In the genomic region with DNA sequence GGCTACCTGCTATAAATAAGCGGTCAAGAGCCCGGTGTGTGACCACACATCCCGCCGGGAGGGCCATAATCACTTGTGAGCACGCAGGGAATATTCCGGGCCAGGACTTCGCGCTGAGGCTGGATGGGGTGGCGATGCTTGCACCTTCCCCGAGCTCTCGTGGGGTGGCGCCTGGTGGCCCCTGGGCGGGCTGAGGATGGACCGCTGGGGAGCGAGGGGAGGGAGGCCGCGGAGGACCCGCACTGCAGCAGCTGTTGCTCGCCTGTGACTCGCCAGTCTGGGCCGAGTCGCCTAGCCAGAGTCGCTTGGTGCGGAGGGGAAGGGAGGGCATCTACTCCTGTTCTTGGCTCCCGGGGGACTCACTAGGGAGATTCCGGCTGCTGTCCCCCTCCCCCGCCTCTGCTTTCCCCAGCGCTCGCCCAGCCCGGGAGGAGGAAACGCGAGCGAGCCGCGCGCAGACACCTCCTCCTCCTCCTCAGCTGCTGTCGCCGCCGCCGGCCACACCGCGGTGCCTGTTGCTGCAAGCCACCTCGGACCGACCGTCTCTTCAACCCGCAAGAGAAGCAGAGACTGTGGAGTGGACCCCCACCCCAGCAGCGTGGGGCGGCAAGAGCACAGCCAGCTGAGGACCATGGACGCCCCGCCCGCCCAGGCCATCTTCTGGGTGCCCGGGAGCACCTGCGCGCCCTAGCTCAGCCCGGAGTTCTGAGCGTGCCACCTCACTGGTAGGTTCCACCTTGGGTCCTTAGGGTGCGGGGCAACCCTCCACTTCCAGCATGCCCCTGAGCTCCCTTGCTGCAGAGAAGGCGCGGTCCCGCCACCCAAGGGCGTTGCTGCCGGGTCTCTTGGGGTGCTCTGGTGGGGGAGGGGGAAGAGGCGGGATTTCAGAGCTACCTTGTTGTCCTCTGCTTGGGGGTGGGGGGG, we compare ENCODE assay signal across 8 mouse cellular contexts. TPM values are rescaled to one million over a fixed set of nuclear protein-coding genes. Genes with fewer than 3 reads are reported as not detected.
DNase-seq lines count a peak whose midpoint lies in the region; ATAC-seq and TF ChIP-seq lines count a peak whose summit lies in the region.

No protein-coding gene starts in this region.

- TF ChIP-seq EP300 in ES-Bruce4 (IDR thresholded peaks at IDR 0.05; ENCODE audit: insufficient read depth, low read depth, low read length) = no peak

- no peaks in the 10 kb centered on the region for H3K9me3 ChIP-seq in ES-Bruce4 (replicated peaks; ENCODE audit: control insufficient read depth, insufficient read depth, low read length, poor library complexity, severe bottlenecking)
- no peaks in the 10 kb centered on the region for H3K9me3 ChIP-seq in hindbrain, embryonic 12.5 days (replicated peaks)

- peak; percentile 72 to 81 for DNase-seq in cerebellum, adult 18-20 months
- peak; percentile 46 to 55 for DNase-seq in frontal cortex, postnatal 14 days (ENCODE audit: low spot score in 2 of 2)
- DNase-seq in layer of hippocampus, postnatal 36 days = peak; percentile 70
- DNase-seq in lung, postnatal 14 days = peak; percentile 64
- peak; percentile 57 for DNase-seq in ovary, postnatal 36 days (ENCODE audit: low spot score)
- DNase-seq in thymus, postnatal 10 days (ENCODE audit: low spot score in 2 of 2) = peak; percentile 27 to 55

- H3K27me3 ChIP-seq in ES-Bruce4 (ENCODE audit: control insufficient read depth, insufficient read depth, low read length, poor library complexity, severe bottlenecking) = peaks cover 15% of the 10 kb centered on the region
- H3K27me3 ChIP-seq in hindbrain, embryonic 12.5 days = peaks cover 55% of the 10 kb centered on the region

- peak overlapping the region; percentile 84 for H3K4me3 ChIP-seq in ES-Bruce4 (ENCODE audit: low read depth, low read length)
- peak overlapping the region; percentile 50 for H3K4me3 ChIP-seq in hindbrain, embryonic 12.5 days

- ATAC-seq in hindbrain, embryonic 12.5 days (ENCODE audit: low FRiP score) = peak; percentile 91

- no peak overlapping the region for H3K27ac ChIP-seq in ES-Bruce4 (ENCODE audit: insufficient read depth, low read length)
- no peak overlapping the region for H3K27ac ChIP-seq in hindbrain, embryonic 12.5 days

- no peaks in the 10 kb centered on the region for H3K4me1 ChIP-seq in ES-Bruce4 (ENCODE audit: control insufficient read depth, insufficient read depth, low read length)
- H3K4me1 ChIP-seq in hindbrain, embryonic 12.5 days = peaks cover 14% of the 10 kb centered on the region

- WGBS in hindbrain, embryonic 12.5 days = under 1% methylated on average over 48 of the region's 63 CpGs

- no peak for TF ChIP-seq CTCF in ES-Bruce4 (IDR thresholded peaks at IDR 0.05; ENCODE audit: low read depth, low read length)

- no peaks in the 10 kb centered on the region for H3K36me3 ChIP-seq in ES-Bruce4 (ENCODE audit: control insufficient read depth, insufficient read depth, low read length, poor library complexity, severe bottlenecking)
- no peaks in the 10 kb centered on the region for H3K36me3 ChIP-seq in hindbrain, embryonic 12.5 days

- H3K4me2 ChIP-seq in hindbrain, embryonic 12.5 days (replicated peaks) = peak overlapping the region; percentile 100

- peak overlapping the region; percentile 51 for H3K9ac ChIP-seq in ES-Bruce4 (ENCODE audit: low read depth, poor library complexity, severe bottlenecking)
- H3K9ac ChIP-seq in hindbrain, embryonic 12.5 days = peak overlapping the region; percentile 52

- no peak for TF ChIP-seq POLR2A in ES-Bruce4 (IDR thresholded peaks at IDR 0.05; ENCODE audit: insufficient read depth, low read length)

RNA-seq across cellular contexts. Expression of a gene that starts 3.9 kb away (rescaled TPM):
- 40.6 and 46.2 TPM in 2 replicates for polyA plus RNA-seq in ES-Bruce4 (2011; ENCODE audit: insufficient read depth, insufficient read length, low read depth, missing spikeins)
- polyA plus RNA-seq in hindbrain, embryonic 12.5 days (2016; fragmentation: Nextera tagmentation; extraction: Ambion mirVana) = 23.8 and 24.5 TPM in 2 replicates
- total RNA-seq in layer of hippocampus, postnatal 36 days (2021) = 10 to 100 TPM; 29.1 to 29.9 TPM
